Mouse (Mus musculus) hindbrain, embryonic 12.5 days (tissue): Measurements from ENCODE around the gene Ctc1. TPM values are rescaled to one million over a fixed set of nuclear protein-coding genes. Genes with fewer than 3 reads are reported as not detected.

ENCODE experiments used
- ATAC-seq: fragments of 200-750 bp; cut with Nextera tagmentation; 2 replicates; pipeline ENCODE4 v1.8.0; 2017; ENCODE audit warnings: moderate TSS enrichment; ENCODE audit not compliant: low FRiP score
- H3K27ac ChIP-seq: fragments of 300-500 bp; sonication (generic); 2 replicates; pipeline ENCODE4 v1.5.1; 2016; ENCODE audit warnings: mild to moderate bottlenecking
- H3K27me3 ChIP-seq: fragments of 300-500 bp; sonication (generic); 2 replicates; pipeline ENCODE4 v1.6.1; 2016; ENCODE audit warnings: mild to moderate bottlenecking
- H3K36me3 ChIP-seq: fragments of 300-500 bp; sonication (generic); 2 replicates; pipeline ENCODE4 v1.6.1; 2016; ENCODE audit warnings: mild to moderate bottlenecking
- H3K4me1 ChIP-seq: fragments of 300-500 bp; sonication (generic); 2 replicates; pipeline ENCODE4 v1.6.1; 2016
- H3K4me2 ChIP-seq: fragments of 300-500 bp; sonication (generic); replicated peaks from 2 replicates; pipeline ENCODE4 v1.6.1; 2016; ENCODE audit warnings: mild to moderate bottlenecking
- H3K4me3 ChIP-seq: fragments of 300-500 bp; sonication (generic); 2 replicates; pipeline ENCODE4 v1.5.1; 2016; ENCODE audit warnings: mild to moderate bottlenecking
- H3K9ac ChIP-seq: fragments of 300-500 bp; sonication (generic); 2 replicates; pipeline ENCODE4 v1.6.1; 2016; ENCODE audit warnings: mild to moderate bottlenecking, moderate library complexity
- H3K9me3 ChIP-seq: fragments of 300-500 bp; sonication (generic); replicated peaks from 2 replicates; pipeline ENCODE4 v1.6.1; 2016; ENCODE audit warnings: mild to moderate bottlenecking
- WGBS: fragments of 180-500 bp; shearing (Covaris S2); methylation state at CpG from one replicate; pipeline ENCODE4 v1.1.7; 2016; 5-methylcytosine and 5-hydroxymethylcytosine counted together
- polyA plus RNA-seq: library from polyadenylated mRNA; unstranded; fragments of >200 nt; fragmentation: Nextera tagmentation; extraction: Ambion mirVana; gene quantifications from 2 replicates; pipeline ENCODE4 v1.2.1, GENCODE M21; 2016

The Ctc1 gene
- polyA plus RNA-seq, 1 experiment from 2014 or later, result 66.4 TPM

GRCm38 (mm10) chr11:69066163-69066861 is 50.6 kb downstream of the Ctc1 start:
- Histone ChIP-seq H3K4me1 (peaks cover 36% of the 10 kb centered on the region), H3K36me3 (no peaks in the 10 kb centered on the region), H3K4me3 (peak overlapping the region; percentile 41), H3K27me3 (no peaks in the 10 kb centered on the region), H3K4me2 (peak overlapping the region; percentile 90), H3K9me3 (no peaks in the 10 kb centered on the region), H3K9ac (peak overlapping the region; percentile 71), H3K27ac (no peak overlapping the region)
- 2% methylated on average over 27 of the region's 29 CpGs for WGBS
- ATAC-seq, result no peak

GRCm38 (mm10) chr11:69066956-69067355 is 51.2 kb downstream of the Ctc1 start:
- no peaks in the 10 kb centered on the region for H3K36me3 ChIP-seq
- H3K27ac ChIP-seq, result no peak overlapping the region
- H3K9me3 ChIP-seq, result no peaks in the 10 kb centered on the region
- no peak overlapping the region for H3K9ac ChIP-seq
- peak overlapping the region; percentile 41 for H3K4me3 ChIP-seq
- WGBS, result 10% methylated on average over 8 of the region's 8 CpGs
- H3K27me3 ChIP-seq, result no peaks in the 10 kb centered on the region
- H3K4me1 ChIP-seq, result peaks cover 39% of the 10 kb centered on the region
- no peak for ATAC-seq
- H3K4me2 ChIP-seq, result peak overlapping the region; percentile 90

- no peaks in the 10 kb centered on the region for H3K27me3 ChIP-seq
These were observed 51.9 kb downstream of the Ctc1 start for GRCm38 (mm10) chr11:69067601-69068000.

GRCm38 (mm10) chr11:69070093-69070492 is 54.4 kb downstream of the Ctc1 start:
- WGBS, result under 1% methylated on average over 13 of the region's 13 CpGs

More at GRCm38 (mm10) chr11:69067601-69068000, 51.9 kb downstream of the Ctc1 start:
- Histone ChIP-seq H3K27ac (no peak overlapping the region), H3K9ac (no peak overlapping the region), H3K4me3 (no peak overlapping the region), H3K9me3 (no peaks in the 10 kb centered on the region), H3K4me1 (peaks cover 45% of the 10 kb centered on the region), H3K36me3 (no peaks in the 10 kb centered on the region), H3K4me2 (no peak overlapping the region)
- no peak for ATAC-seq
- 66% methylated on average over 6 of the region's 6 CpGs for WGBS

GRCm38 (mm10) chr11:69070590-69071222 is 55.0 kb downstream of the Ctc1 start, which contains the start of gene Tmem107:
Gene Tmem107, plus strand, starts transcription at chr11:69070806.
- H3K4me1 ChIP-seq, result peaks cover 39% of the 10 kb centered on the region
- peak within 1 kb of the TSS; percentile 78 for H3K4me2 ChIP-seq
- H3K4me3 ChIP-seq, result peak within 1 kb of the TSS; percentile 52

More at GRCm38 (mm10) chr11:69070093-69070492, 54.4 kb downstream of the Ctc1 start:
- peak overlapping the region; percentile 89 for H3K27ac ChIP-seq
- peak overlapping the region; percentile 78 for H3K4me2 ChIP-seq
- H3K9me3 ChIP-seq, result no peaks in the 10 kb centered on the region
- peaks cover 40% of the 10 kb centered on the region for H3K4me1 ChIP-seq
- H3K36me3 ChIP-seq, result no peaks in the 10 kb centered on the region
- peak overlapping the region; percentile 52 for H3K4me3 ChIP-seq
- no peaks in the 10 kb centered on the region for H3K27me3 ChIP-seq
- H3K9ac ChIP-seq, result peak overlapping the region; percentile 75
- ATAC-seq, result no peak

GRCm38 (mm10) chr11:69071262-69071661 is 55.6 kb downstream of the Ctc1 start:
- Histone ChIP-seq H3K9me3 (no peaks in the 10 kb centered on the region), H3K27me3 (no peaks in the 10 kb centered on the region), H3K4me3 (peak overlapping the region; percentile 52), H3K9ac (peak overlapping the region; percentile 75), H3K4me1 (peaks cover 33% of the 10 kb centered on the region), H3K27ac (peak overlapping the region; percentile 89), H3K36me3 (no peaks in the 10 kb centered on the region), H3K4me2 (peak overlapping the region; percentile 78)
- 22% methylated on average over 9 of the region's 9 CpGs for WGBS
- no peak for ATAC-seq

More at GRCm38 (mm10) chr11:69070590-69071222, 55.0 kb downstream of the Ctc1 start, which contains the start of gene Tmem107:
- Histone ChIP-seq H3K9ac (peak within 1 kb of the TSS; percentile 75), H3K9me3 (no peaks in the 10 kb centered on the region), H3K27ac (peak within 1 kb of the TSS; percentile 89), H3K27me3 (no peaks in the 10 kb centered on the region), H3K36me3 (no peaks in the 10 kb centered on the region)
- peak; percentile 87 for ATAC-seq
- WGBS, result under 1% methylated on average over 47 of the region's 47 CpGs

- peak overlapping the region; percentile 32 for H3K4me3 ChIP-seq
- H3K36me3 ChIP-seq, result no peaks in the 10 kb centered on the region
- H3K27ac ChIP-seq, result peak overlapping the region; percentile 91
- peaks cover 25% of the 10 kb centered on the region for H3K4me1 ChIP-seq
- H3K4me2 ChIP-seq, result peak overlapping the region; percentile 54
- 86% methylated on average over 11 of the region's 11 CpGs for WGBS
- H3K27me3 ChIP-seq, result no peaks in the 10 kb centered on the region
- ATAC-seq, result no peak
- H3K9ac ChIP-seq, result peak overlapping the region; percentile 59
- H3K9me3 ChIP-seq, result no peaks in the 10 kb centered on the region
These were observed 56.5 kb downstream of the Ctc1 start for GRCm38 (mm10) chr11:69072234-69072633.

GRCm38 (mm10) chr11:69072666-69073064 is 57.0 kb downstream of the Ctc1 start:
- Histone ChIP-seq H3K36me3 (no peaks in the 10 kb centered on the region), H3K27ac (peak overlapping the region; percentile 91), H3K4me1 (peaks cover 24% of the 10 kb centered on the region), H3K9ac (peak overlapping the region; percentile 59), H3K4me3 (peak overlapping the region; percentile 32), H3K27me3 (no peaks in the 10 kb centered on the region), H3K4me2 (peak overlapping the region; percentile 54), H3K9me3 (no peaks in the 10 kb centered on the region)
- WGBS, result 13% methylated on average over 9 of the region's 9 CpGs
- ATAC-seq, result 0 out of 2 replicates have a peak, but pooled peaks have one; percentile 4

- Histone ChIP-seq H3K9me3 (no peaks in the 10 kb centered on the region), H3K36me3 (no peaks in the 10 kb centered on the region), H3K4me3 (peak overlapping the region; percentile 32), H3K4me2 (peak overlapping the region; percentile 54), H3K27me3 (no peaks in the 10 kb centered on the region), H3K9ac (peak overlapping the region; percentile 59), H3K4me1 (peaks cover 24% of the 10 kb centered on the region), H3K27ac (peak overlapping the region; percentile 91)
- WGBS, result under 1% methylated on average over 14 of the region's 14 CpGs
- ATAC-seq, result peak; percentile 63
These were observed 57.6 kb downstream of the Ctc1 start for GRCm38 (mm10) chr11:69073065-69073888.

GRCm38 (mm10) chr11:69073951-69074775 is 58.5 kb downstream of the Ctc1 start:
- Histone ChIP-seq H3K9ac (no peak overlapping the region), H3K4me1 (peaks cover 24% of the 10 kb centered on the region), H3K36me3 (no peaks in the 10 kb centered on the region), H3K4me2 (no peak overlapping the region), H3K9me3 (no peaks in the 10 kb centered on the region), H3K27me3 (no peaks in the 10 kb centered on the region), H3K4me3 (no peak overlapping the region), H3K27ac (peak overlapping the region; percentile 91)
- WGBS, result 54% methylated on average over 6 of the region's 6 CpGs
- ATAC-seq, result no peak

GRCm38 (mm10) chr11:69074776-69075069 is 59.0 kb downstream of the Ctc1 start:
- Histone ChIP-seq H3K4me3 (no peak overlapping the region), H3K36me3 (no peaks in the 10 kb centered on the region), H3K9me3 (no peaks in the 10 kb centered on the region), H3K9ac (no peak overlapping the region), H3K27ac (no peak overlapping the region), H3K4me2 (no peak overlapping the region), H3K4me1 (peaks cover 21% of the 10 kb centered on the region), H3K27me3 (no peaks in the 10 kb centered on the region)
- WGBS, result 46% methylated on average over 2 of the region's 2 CpGs
- ATAC-seq, result no peak
